15 mouse cellular contexts compared by ENCODE assay signal in the genomic region with DNA sequence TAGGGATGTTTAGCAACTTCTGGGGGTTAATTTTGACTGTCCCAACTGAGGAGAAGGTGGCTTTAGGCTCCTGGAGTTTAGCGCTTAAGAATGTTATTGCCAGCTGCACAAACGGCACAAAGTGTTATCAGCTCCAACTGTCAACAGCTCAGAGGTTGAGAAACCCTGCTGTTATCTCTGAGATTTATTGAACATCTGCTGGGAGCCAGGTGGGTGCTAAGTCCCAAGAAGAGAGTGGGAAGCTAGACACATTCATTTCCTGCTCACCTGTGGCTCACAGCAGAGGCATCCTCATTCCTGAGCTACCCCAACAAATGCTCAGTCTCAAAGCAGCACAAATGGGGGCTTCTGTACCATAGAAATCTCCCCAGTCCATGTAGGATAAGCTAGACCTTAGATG. TPM values are rescaled to one million over a fixed set of nuclear protein-coding genes. Genes with fewer than 3 reads are reported as not detected.
"Had no signal": no experiment of that assay in that cellular context is flagged by ENCODE, and none has a peak within 500 bp of the region (broad histone marks: within the 10 kb centered on the region; RNA-seq: fewer than 3 reads in every experiment).

No protein-coding gene starts in this region.

- H3K27me3 ChIP-seq: midbrain, embryonic 13.5 days; neural tube, embryonic 15.5 days had no signal

- H3K9me3 ChIP-seq: limb, embryonic 10.5 days; midbrain, embryonic 13.5 days; neural tube, embryonic 15.5 days had no signal

- H3K9ac ChIP-seq: liver, embryonic 14.5 days; midbrain, embryonic 13.5 days; neural tube, embryonic 15.5 days had no signal

- ATAC-seq: lung, postnatal 0 days; midbrain, embryonic 13.5 days had no signal

- H3K4me3 ChIP-seq: layer of hippocampus, adult 2 months; limb, embryonic 10.5 days; midbrain, embryonic 13.5 days; myocyte; neural tube, embryonic 15.5 days had no signal

- H3K36me3 ChIP-seq: limb, embryonic 10.5 days; midbrain, embryonic 13.5 days; neural tube, embryonic 15.5 days had no signal

- H3K27ac ChIP-seq: kidney, postnatal 0 days; layer of hippocampus, adult 2 months; limb, embryonic 10.5 days; liver, embryonic 14.5 days; midbrain, embryonic 13.5 days; neural tube, embryonic 15.5 days had no signal

- H3K4me1 ChIP-seq: limb, embryonic 10.5 days; midbrain, embryonic 13.5 days; neural tube, embryonic 15.5 days had no signal

- H3K4me2 ChIP-seq: midbrain, embryonic 13.5 days; neural tube, embryonic 15.5 days had no signal

- DNase-seq: kidney, adult 11 months; kidney, adult 9 months; kidney, postnatal 36 days; lung, adult 2 months; lung, postnatal 36 days; spleen, adult 18-20 months had no signal

RNA-seq across cellular contexts. Expression of a gene that starts 10.4 kb away (rescaled TPM):
- total RNA-seq: megakaryocyte progenitor cell, adult 5-6 weeks had no signal

RNA-seq across cellular contexts. Expression of a gene that starts 58.2 kb away (rescaled TPM):
- polyA plus RNA-seq: kidney, postnatal 0 days; lung, postnatal 0 days had no signal
